Mouse (Mus musculus) heart, embryonic 15.5 days (tissue): ENCODE measurements around the gene Sh3pxd2b. TPM values are rescaled to one million over a fixed set of nuclear protein-coding genes. Genes with fewer than 3 reads are reported as not detected.
A peak's percentile ranks its signal among the peaks of the same experiment; 100 is the strongest.

Source experiments
- ATAC-seq: fragments of 200-750 bp; cut with Nextera tagmentation; replicated peaks from 2 replicates; pipeline ENCODE4 v1.8.0; 2017; ENCODE audit warnings: low read depth, moderate TSS enrichment; ENCODE audit not compliant: insufficient number of reproducible peaks, insufficient read depth, low FRiP score
- H3K27ac ChIP-seq: fragments of 300-500 bp; sonication (generic); 2 replicates; pipeline ENCODE4 v1.5.1; 2015; ENCODE audit warnings: mild to moderate bottlenecking, inconsistent platforms
- H3K27me3 ChIP-seq: fragments of 300-500 bp; sonication (generic); 2 replicates; pipeline ENCODE4 v1.6.1; 2015; ENCODE audit warnings: inconsistent platforms
- H3K36me3 ChIP-seq: fragments of 300-500 bp; sonication (generic); 2 replicates; pipeline ENCODE4 v1.6.1; 2015; ENCODE audit warnings: mild to moderate bottlenecking, inconsistent platforms
- H3K4me1 ChIP-seq: fragments of 300-500 bp; sonication (generic); replicated peaks from 2 replicates; pipeline ENCODE4 v1.6.1; 2015; ENCODE audit warnings: inconsistent platforms
- H3K4me2 ChIP-seq: fragments of 300-500 bp; sonication (generic); 2 replicates; pipeline ENCODE4 v1.6.1; 2015; ENCODE audit warnings: inconsistent platforms, mild to moderate bottlenecking, moderate library complexity
- H3K4me3 ChIP-seq: fragments of 300-500 bp; sonication (generic); 2 replicates; pipeline ENCODE4 v1.5.1; 2015; ENCODE audit warnings: mild to moderate bottlenecking, inconsistent platforms
- H3K9ac ChIP-seq: fragments of 300-500 bp; sonication (generic); 2 replicates; pipeline ENCODE4 v1.6.1; 2015; ENCODE audit warnings: mild to moderate bottlenecking, inconsistent platforms
- H3K9me3 ChIP-seq: fragments of 300-500 bp; sonication (generic); replicated peaks from 2 replicates; pipeline ENCODE4 v1.6.1; 2016; ENCODE audit warnings: inconsistent platforms
- WGBS: fragments of 180-500 bp; shearing (Covaris S2); methylation state at CpG from one replicate; pipeline ENCODE4 v1.1.7; 2015; ENCODE audit warnings: mixed read lengths; 5-methylcytosine and 5-hydroxymethylcytosine counted together
- polyA plus RNA-seq: library from polyadenylated mRNA; unstranded; fragments of >200 nt; fragmentation: Nextera tagmentation; extraction: Ambion mirVana; gene quantifications from 2 replicates; pipeline ENCODE4 v1.2.1, GENCODE M21; 2015

Sh3pxd2b gene
- polyA plus RNA-seq, 1 experiment from 2014 or later: 9.3 TPM

DNA sequence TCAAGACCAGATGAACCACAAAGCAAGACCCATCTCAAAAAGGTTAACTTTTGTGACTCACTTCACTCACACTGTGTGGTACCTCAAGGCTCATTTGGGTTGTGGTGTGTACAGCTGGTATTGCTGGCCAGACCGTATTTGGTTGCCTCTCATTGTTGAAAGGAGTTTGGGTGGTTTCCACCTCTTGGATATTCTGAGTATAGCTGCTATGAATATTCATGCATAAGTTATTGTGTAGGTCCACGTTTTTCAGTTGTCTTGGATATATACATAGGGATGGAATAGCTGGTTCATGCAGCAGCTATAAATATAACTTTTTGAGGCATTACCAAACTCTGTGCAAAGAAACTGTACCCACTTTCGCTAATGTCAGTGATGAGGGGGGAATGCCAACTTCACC lies 95.0 kb downstream of the Sh3pxd2b start:
- H3K4me1 ChIP-seq: no peaks in the 10 kb centered on the region
- no peak for ATAC-seq
- H3K9me3 ChIP-seq: no peaks in the 10 kb centered on the region
- no peak overlapping the region for H3K4me2 ChIP-seq
- WGBS: 68% methylated on average over 3 of the region's 3 CpGs
- H3K4me3 ChIP-seq: no peak overlapping the region
- H3K36me3 ChIP-seq: no peaks in the 10 kb centered on the region
- no peak overlapping the region for H3K27ac ChIP-seq
- H3K27me3 ChIP-seq: no peaks in the 10 kb centered on the region
- H3K9ac ChIP-seq: no peak overlapping the region

DNA sequence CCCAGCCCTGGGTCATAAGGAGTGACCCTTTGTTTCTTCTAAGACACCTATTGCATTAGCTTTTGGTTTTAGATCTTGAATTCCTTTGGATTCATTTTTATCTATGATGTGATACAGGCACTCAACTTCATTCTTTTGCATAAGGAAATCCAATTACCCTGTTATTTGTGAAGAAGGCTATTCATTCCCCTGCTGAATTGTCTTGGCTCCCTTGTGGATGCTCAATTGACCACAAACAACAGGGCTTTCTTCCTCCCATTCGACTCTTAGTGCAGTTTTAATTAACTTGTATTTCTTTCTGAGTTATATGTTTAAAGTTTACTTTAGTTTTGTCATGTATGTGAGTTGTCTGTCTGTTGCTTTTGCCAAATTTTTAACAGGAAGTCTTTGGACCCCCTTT lies 96.6 kb downstream of the Sh3pxd2b start:
- H3K4me3 ChIP-seq: no peak overlapping the region
- no peaks in the 10 kb centered on the region for H3K27me3 ChIP-seq
- no peaks in the 10 kb centered on the region for H3K4me1 ChIP-seq
- no peak overlapping the region for H3K4me2 ChIP-seq
- no peaks in the 10 kb centered on the region for H3K9me3 ChIP-seq
- no peak overlapping the region for H3K9ac ChIP-seq
- ATAC-seq: no peak
- no peak overlapping the region for H3K27ac ChIP-seq
- no peaks in the 10 kb centered on the region for H3K36me3 ChIP-seq
- 51% methylated on average over 1 of the region's 1 CpGs for whole genome bisulfite sequencing

DNA sequence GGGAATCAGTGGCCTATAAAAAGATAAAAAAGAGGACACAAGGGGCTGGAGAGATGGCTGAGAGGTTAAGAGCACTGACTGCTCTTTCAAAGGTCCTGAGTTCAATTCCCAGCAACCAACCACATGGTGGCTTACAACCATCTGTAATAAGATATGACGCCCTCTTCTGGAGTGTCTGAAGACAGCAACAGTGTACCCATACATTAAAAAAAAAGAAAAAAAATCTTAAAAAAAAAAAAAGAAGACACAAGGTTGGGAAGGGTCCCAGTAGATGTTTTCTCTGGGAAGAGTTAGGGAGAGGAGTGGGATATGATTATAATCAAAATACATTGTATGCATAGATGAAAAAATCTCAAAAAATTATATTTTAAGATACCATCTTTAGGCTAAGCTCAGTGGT lies 97.5 kb downstream of the Sh3pxd2b start:
- Histone ChIP-seq H3K9ac (no peak overlapping the region), H3K27ac (no peak overlapping the region), H3K4me3 (no peak overlapping the region), H3K4me1 (no peaks in the 10 kb centered on the region), H3K9me3 (no peaks in the 10 kb centered on the region), H3K27me3 (no peaks in the 10 kb centered on the region), H3K36me3 (no peaks in the 10 kb centered on the region), H3K4me2 (no peak overlapping the region)
- WGBS: 61% methylated on average over 1 of the region's 1 CpGs
- no peak for ATAC-seq

DNA sequence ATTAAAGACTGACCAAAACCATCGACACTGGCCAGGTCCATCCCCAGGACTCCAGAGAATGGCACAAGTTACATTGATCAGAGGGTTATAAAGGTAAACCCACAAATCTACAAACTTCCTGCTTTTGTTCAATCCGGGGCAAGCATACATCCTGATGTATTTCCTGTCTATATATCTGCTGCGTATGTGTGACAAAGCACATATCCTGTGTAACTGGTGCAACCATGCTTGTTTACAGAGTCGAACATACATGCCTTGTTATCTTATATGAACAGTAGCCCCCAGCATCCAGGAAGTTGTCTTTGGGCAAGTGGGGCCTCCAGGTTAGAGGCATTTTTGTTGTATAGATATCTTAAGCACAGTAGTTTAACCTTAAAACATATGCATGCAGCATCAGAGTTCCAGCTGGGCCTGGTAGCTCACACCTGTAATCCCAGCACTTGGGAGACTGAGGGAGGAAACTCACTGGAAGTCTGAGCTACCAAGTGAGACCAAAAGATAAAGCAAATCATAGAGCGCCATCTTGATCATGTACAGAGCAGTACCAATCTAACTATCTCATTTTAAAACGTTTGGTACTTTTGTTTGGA lies 98.1 kb downstream of the Sh3pxd2b start:
- Histone ChIP-seq H3K4me1 (0 out of 2 replicates have a peak, but pooled peaks cover 4% of the 10 kb centered on the region), H3K27ac (no peak overlapping the region), H3K9me3 (no peaks in the 10 kb centered on the region), H3K4me2 (no peak overlapping the region), H3K27me3 (no peaks in the 10 kb centered on the region), H3K4me3 (no peak overlapping the region), H3K36me3 (no peaks in the 10 kb centered on the region), H3K9ac (no peak overlapping the region)
- no peak for ATAC-seq
- WGBS: 64% methylated on average over 6 of the region's 6 CpGs

DNA sequence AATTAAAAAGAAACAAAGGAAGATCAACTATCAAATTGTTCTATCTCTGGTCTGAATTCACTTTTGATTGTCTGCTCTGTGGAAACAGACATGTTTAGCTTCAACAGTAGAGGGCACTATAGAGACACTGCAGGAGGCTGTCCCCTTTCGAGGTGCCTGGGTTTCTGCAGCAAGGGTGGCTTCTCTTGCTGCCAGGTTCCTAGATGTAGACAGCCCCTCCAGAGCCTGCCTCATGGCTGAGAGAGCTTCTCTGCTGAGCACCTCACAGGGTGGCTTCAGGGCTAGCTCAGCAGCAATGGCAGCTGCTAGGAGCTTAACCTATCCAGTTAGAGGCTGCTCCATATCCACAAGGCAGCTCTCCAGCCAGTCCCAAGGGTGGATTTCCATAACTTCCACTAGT lies 102.6 kb downstream of the Sh3pxd2b start:
- no peak overlapping the region for H3K9ac ChIP-seq
- no peaks in the 10 kb centered on the region for H3K9me3 ChIP-seq
- ATAC-seq: no peak
- H3K4me3 ChIP-seq: no peak overlapping the region
- no peak overlapping the region for H3K27ac ChIP-seq
- H3K36me3 ChIP-seq: no peaks in the 10 kb centered on the region
- no peak overlapping the region for H3K4me2 ChIP-seq
- 0 out of 2 replicates have a peak, but pooled peaks cover 2% of the 10 kb centered on the region for H3K27me3 ChIP-seq
- peaks cover 11% of the 10 kb centered on the region; the same call in 1 of the 2 replicates for H3K4me1 ChIP-seq
- 0% methylated on average over 1 of the region's 1 CpGs for WGBS

DNA sequence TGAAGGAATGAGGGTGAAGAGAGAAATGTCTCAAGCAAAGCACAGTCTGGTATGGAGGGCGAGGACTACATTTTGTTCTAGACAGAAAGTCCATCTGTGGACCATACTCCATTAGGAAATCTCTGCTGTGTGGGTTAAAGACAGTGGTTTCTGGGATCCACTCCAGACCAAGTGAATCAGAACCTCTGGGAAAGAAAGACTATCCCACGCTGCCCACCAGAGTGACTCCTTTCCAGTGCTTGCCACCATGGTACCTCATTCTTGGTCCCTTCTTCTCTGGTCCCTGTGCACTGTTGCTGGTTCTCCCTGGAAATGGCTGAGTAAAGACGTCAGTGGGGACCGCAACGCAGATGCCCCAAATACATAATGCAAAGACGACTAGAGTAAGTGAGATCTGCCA lies 103.7 kb downstream of the Sh3pxd2b start:
- no peak for ATAC-seq
- H3K4me2 ChIP-seq: no peak overlapping the region
- H3K4me3 ChIP-seq: no peak overlapping the region
- no peaks in the 10 kb centered on the region for H3K36me3 ChIP-seq
- H3K27ac ChIP-seq: no peak overlapping the region
- 0 out of 2 replicates have a peak, but pooled peaks cover 2% of the 10 kb centered on the region for H3K27me3 ChIP-seq
- no peaks in the 10 kb centered on the region for H3K9me3 ChIP-seq
- 87% methylated on average over 6 of the region's 6 CpGs for WGBS
- peaks cover 13% of the 10 kb centered on the region for H3K4me1 ChIP-seq
- H3K9ac ChIP-seq: no peak overlapping the region

DNA sequence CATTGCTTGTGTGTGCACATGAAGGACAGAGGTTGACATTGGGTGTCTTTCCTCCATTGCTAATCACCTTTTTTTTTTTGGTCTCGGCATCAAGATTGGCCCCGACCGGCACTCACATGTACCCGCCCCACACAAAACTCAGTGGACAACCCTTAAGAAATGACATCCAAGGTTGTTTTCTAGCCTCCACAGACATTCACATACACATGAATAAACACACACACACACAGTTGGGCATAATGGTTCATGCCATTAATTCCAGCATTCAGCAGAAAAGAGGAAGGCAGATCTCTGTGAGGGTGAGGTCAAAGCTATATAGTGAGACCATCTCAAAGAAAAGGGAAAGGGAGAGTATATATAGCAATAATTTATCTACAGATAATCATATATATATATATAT lies 105.1 kb downstream of the Sh3pxd2b start:
- no peak overlapping the region for H3K4me3 ChIP-seq
- ATAC-seq: no peak
- no peaks in the 10 kb centered on the region for H3K9me3 ChIP-seq
- H3K36me3 ChIP-seq: no peaks in the 10 kb centered on the region
- WGBS: 92% methylated on average over 4 of the region's 4 CpGs
- H3K4me2 ChIP-seq: no peak overlapping the region
- H3K9ac ChIP-seq: no peak overlapping the region
- H3K27me3 ChIP-seq: 0 out of 2 replicates have a peak, but pooled peaks cover 2% of the 10 kb centered on the region
- H3K4me1 ChIP-seq: peaks cover 20% of the 10 kb centered on the region
- H3K27ac ChIP-seq: no peak overlapping the region

DNA sequence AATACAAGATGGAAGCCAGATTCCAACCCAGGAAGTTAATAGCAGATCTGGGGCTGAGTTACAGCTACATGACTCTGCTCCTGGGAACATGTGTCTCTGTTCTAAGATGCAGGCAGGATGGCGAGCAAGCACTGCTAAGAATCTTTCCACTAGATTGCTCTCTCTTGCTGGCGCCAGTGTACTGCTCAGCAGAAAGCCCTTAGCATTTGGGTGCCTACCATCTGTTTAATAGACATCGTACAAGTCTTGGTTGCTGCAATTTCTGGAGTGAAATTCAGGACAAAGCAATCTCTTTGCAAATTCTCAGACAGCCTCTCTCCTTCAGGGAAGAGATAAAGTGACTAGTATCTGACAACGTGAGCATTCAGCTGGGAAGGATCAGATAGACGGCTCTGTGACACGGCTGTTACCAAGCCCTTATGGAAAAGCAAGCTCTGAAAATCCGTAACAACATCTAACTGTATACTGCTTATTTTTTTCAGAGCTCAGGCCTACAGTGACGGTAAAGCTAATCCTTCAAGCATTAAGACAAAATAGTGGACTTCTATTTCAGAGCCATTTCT lies 105.8 kb downstream of the Sh3pxd2b start:
- Histone ChIP-seq H3K4me3 (no peak overlapping the region), H3K36me3 (no peaks in the 10 kb centered on the region), H3K4me2 (no peak overlapping the region), H3K4me1 (peaks cover 20% of the 10 kb centered on the region), H3K27ac (no peak overlapping the region), H3K9me3 (no peaks in the 10 kb centered on the region), H3K9ac (no peak overlapping the region), H3K27me3 (0 out of 2 replicates have a peak, but pooled peaks cover 2% of the 10 kb centered on the region)
- 54% methylated on average over 8 of the region's 8 CpGs for WGBS
- no peak for ATAC-seq

DNA sequence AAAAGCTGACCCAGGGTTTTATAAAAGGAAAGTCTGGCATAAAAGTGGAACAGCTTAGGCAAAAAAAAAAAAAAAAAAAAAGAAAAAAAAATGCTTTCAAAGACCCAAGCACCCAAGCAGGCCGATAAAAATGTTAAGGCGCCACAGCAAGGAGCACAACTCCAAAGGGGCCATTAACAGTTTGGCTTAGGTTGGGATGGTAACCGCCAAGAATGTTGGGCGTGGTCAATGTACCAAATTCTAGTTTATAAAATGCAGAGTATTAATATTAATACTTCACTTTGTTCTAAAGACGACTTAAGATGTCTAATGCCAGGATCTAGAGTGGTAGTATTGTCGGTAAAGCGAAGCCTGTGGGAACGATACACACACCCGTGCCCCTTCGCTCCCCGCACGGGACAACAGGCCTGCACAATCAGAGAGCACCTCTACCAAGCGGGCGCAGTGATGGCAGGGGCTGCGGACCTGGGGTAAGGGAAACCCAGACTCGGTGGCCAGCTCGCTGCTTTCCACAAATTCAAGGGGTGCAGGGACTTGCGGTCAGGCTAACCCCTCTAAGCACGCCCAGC lies 106.7 kb downstream of the Sh3pxd2b start:
- peak; percentile 4; the same call in 1 of the 2 replicates for ATAC-seq
- no peaks in the 10 kb centered on the region for H3K36me3 ChIP-seq
- H3K9me3 ChIP-seq: no peaks in the 10 kb centered on the region
- H3K4me3 ChIP-seq: peak overlapping the region; percentile 97
- peak overlapping the region; percentile 94 for H3K4me2 ChIP-seq
- H3K9ac ChIP-seq: peak overlapping the region; percentile 97
- 0 out of 2 replicates have a peak, but pooled peaks cover 2% of the 10 kb centered on the region for H3K27me3 ChIP-seq
- 3% methylated on average over 19 of the region's 19 CpGs for WGBS
- H3K4me1 ChIP-seq: peaks cover 20% of the 10 kb centered on the region
- H3K27ac ChIP-seq: peak overlapping the region; percentile 98

DNA sequence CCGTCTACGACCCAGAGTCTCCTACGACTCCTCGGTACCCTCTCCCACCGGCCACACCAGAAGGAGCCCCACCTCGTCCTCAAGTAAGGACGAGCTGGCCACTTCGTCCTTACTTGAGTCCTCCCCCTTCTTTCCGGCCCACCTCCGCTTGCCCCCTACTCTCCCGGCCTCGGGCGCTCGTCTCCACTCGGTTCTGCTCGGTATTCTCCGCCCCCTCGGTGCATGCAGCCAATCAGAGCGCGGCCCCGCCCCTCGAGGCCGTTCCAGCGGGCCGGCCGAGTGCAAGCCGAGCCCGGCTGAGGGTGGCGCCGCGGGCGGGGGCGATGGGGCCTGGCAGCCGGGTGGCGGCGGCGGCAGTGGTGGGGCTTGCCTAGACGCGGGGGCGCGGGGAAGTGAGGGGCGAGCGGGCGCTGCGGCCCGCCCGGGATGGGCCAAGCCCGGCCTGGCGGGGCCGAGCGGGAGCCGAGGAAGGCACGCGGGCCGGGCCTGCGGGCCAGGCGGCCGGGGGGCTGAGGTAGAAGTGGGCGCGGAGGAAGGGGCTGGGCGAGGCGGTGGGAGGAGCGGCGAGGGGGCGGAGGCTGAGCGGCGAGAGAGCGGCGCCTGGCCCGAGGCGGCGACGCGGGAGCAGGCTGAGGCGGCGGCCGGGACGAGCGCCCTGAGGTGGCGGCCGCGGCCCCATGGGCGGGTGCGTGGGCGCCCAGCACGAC lies 107.3 kb downstream of the Sh3pxd2b start, which contains the start of gene Ubtd2:
Gene Ubtd2 (plus strand): TSS at position 571 of the 707 bp plus-strand sequence.
- Histone ChIP-seq H3K4me3 (peak within 1 kb of the TSS; percentile 97), H3K4me2 (peak within 1 kb of the TSS; percentile 94), H3K9me3 (no peaks in the 10 kb centered on the region), H3K4me1 (peaks cover 20% of the 10 kb centered on the region), H3K27me3 (0 out of 2 replicates have a peak, but pooled peaks cover 2% of the 10 kb centered on the region), H3K9ac (peak within 1 kb of the TSS; percentile 97), H3K36me3 (no peaks in the 10 kb centered on the region), H3K27ac (peak within 1 kb of the TSS; percentile 98)
- WGBS: under 1% methylated on average over 69 of the region's 86 CpGs
- ATAC-seq: peak; percentile 97

DNA sequence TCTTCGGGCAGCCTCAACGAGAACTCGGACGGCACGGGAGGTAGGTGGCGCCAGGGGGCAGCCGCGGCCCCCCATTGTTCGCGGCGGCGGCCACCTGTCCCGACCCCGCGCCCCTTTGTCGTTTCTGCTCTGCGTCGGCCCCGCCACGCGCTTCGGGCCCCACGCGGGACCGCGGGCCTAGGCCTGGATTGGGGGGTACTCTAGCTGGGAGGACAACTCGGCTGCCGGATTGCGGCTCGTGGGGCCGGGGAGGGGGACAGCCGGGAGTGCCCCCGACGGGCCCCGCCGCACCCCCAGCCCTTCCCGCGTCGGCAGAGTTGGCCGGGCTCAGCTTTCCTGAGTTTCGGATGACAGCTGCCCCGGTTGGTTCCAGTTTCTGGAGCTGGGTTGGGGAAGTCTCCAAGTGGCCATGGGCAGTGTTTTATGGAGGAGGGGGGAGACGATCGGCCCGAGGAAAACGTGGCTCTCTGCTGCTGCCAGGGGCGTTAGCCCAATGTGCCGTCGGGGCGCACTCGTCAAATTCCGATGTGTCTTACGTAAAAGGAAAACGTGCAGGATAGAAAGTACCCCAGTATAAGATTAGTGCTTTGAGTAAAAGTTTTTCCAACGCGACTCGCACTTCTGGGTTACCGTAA lies 108.0 kb downstream of the Sh3pxd2b start:
- Histone ChIP-seq H3K4me3 (peak overlapping the region; percentile 97), H3K27ac (peak overlapping the region; percentile 98), H3K36me3 (no peaks in the 10 kb centered on the region), H3K9ac (peak overlapping the region; percentile 97), H3K4me1 (peaks cover 17% of the 10 kb centered on the region), H3K4me2 (peak overlapping the region; percentile 94), H3K9me3 (no peaks in the 10 kb centered on the region), H3K27me3 (0 out of 2 replicates have a peak, but pooled peaks cover 2% of the 10 kb centered on the region)
- ATAC-seq: peak; percentile 20
- under 1% methylated on average over 56 of the region's 58 CpGs for WGBS
